Mouse (Mus musculus) CH12.LX (cell line): ENCODE measurements around the gene Olfml2b. TPM values are rescaled to one million over a fixed set of nuclear protein-coding genes. Genes with fewer than 3 reads are reported as not detected.

Source experiments
- DNase-seq: peaks from one replicate; pipeline ENCODE4 v3.0.0-alpha.2; 2013; ENCODE audit errors: extremely low read depth
- H3K27ac ChIP-seq: 2 replicates; pipeline ENCODE4 v1.5.1; 2012; ENCODE audit warnings: low read depth, mild to moderate bottlenecking, control low read depth, moderate library complexity; ENCODE audit not compliant: insufficient read depth
- H3K27me3 ChIP-seq: replicated peaks from 2 replicates; pipeline ENCODE3; 2012; ENCODE audit warnings: inconsistent platforms
- H3K36me3 ChIP-seq, 2 experiments: replicated peaks in 1 of 2; 2 replicates each; pipeline versions ENCODE3 to v1.6.1; 2012; ENCODE audit warnings: inconsistent platforms in 1 of 2, low read length in 1 of 2, mild to moderate bottlenecking in 1 of 2, mixed read lengths in 1 of 2, moderate library complexity in 1 of 2; ENCODE audit not compliant: control insufficient read depth in 1 of 2, insufficient read depth in 1 of 2
- H3K4me1 ChIP-seq, 2 experiments: 2 replicates each; pipeline ENCODE4 v1.6.1; 2012; ENCODE audit warnings: inconsistent platforms in 1 of 2, moderate library complexity in 1 of 2; ENCODE audit not compliant: insufficient read depth in 2 of 2, control insufficient read depth in 1 of 2
- H3K4me2 ChIP-seq: 2 replicates; pipeline ENCODE4 v1.6.1; 2012; ENCODE audit warnings: low read depth, mild to moderate bottlenecking, control low read depth; ENCODE audit not compliant: poor library complexity, insufficient read depth, severe bottlenecking
- H3K4me3 ChIP-seq, 3 experiments: fragments of 150-350 bp in 1 of 3; sonication (generic) in 1 of 3; replicated peaks in 1 of 3; 2 replicates each; pipeline versions ENCODE3 to v1.5.1; 2011 to 2012; ENCODE audit warnings: low read depth in 2 of 3, low read length in 2 of 3, mild to moderate bottlenecking in 2 of 3, moderate library complexity in 2 of 3, control low read depth in 1 of 3, improper control_type of control experiment in 1 of 3, inconsistent platforms in 1 of 3, mixed read lengths in 1 of 3; ENCODE audit not compliant: poor library complexity in 1 of 3
- H3K79me2 ChIP-seq: replicated peaks from 2 replicates; pipeline ENCODE4 v1.6.1; 2012; ENCODE audit warnings: mild to moderate bottlenecking, moderate library complexity; ENCODE audit not compliant: control insufficient read depth, poor library complexity, insufficient read depth, severe bottlenecking; ENCODE audit errors: extremely low read depth
- H3K9ac ChIP-seq: 2 replicates; pipeline ENCODE4 v1.6.1; 2012; ENCODE audit warnings: low read depth, mild to moderate bottlenecking, control low read depth, moderate library complexity; ENCODE audit not compliant: insufficient read depth
- H3K9me3 ChIP-seq: replicated peaks from 2 replicates; pipeline ENCODE3; 2012; ENCODE audit warnings: low read length, inconsistent platforms, mixed read lengths
- CHD1 ChIP-seq: IDR thresholded peaks from 2 replicates; pipeline ENCODE4 v1.6.1; 2012; ENCODE audit warnings: low read depth, low read length, improper control_type of control experiment, inconsistent platforms
- E2F4 ChIP-seq: IDR thresholded peaks from 2 replicates; pipeline ENCODE4 v1.6.1; 2011; ENCODE audit warnings: low read depth, low read length, improper control_type of control experiment; ENCODE audit not compliant: insufficient replicate concordance
- ELF1 ChIP-seq: IDR thresholded peaks from 2 replicates; pipeline ENCODE4 v1.6.1; 2014; ENCODE audit warnings: low read depth, mild to moderate bottlenecking, inconsistent platforms, low read length, improper control_type of control experiment
- ETS1 ChIP-seq: conservative IDR thresholded peaks from 2 replicates; pipeline ENCODE4 v1.6.1; 2012; ENCODE audit warnings: low read depth, mild to moderate bottlenecking, inconsistent platforms, low read length, improper control_type of control experiment, moderate library complexity
- IRF4 ChIP-seq: IDR thresholded peaks from 2 replicates; pipeline ENCODE4 v1.6.1; 2014; ENCODE audit warnings: low read depth, mild to moderate bottlenecking, inconsistent platforms, low read length, improper control_type of control experiment
- JUND ChIP-seq: conservative IDR thresholded peaks from 2 replicates; pipeline ENCODE4 v1.6.1; 2011; ENCODE audit warnings: low read depth, low read length, improper control_type of control experiment
- KAT2A ChIP-seq: IDR thresholded peaks from 2 replicates; pipeline ENCODE4 v1.6.1; 2012; ENCODE audit warnings: low read length, improper control_type of control experiment, inconsistent platforms; ENCODE audit not compliant: insufficient replicate concordance
- MAZ ChIP-seq: IDR thresholded peaks from 2 replicates; pipeline ENCODE4 v1.6.1; 2012; ENCODE audit warnings: low read depth, mild to moderate bottlenecking, inconsistent platforms, low read length, improper control_type of control experiment, moderate library complexity
- MEF2A ChIP-seq: IDR thresholded peaks from 2 replicates; pipeline ENCODE4 v1.6.1; 2014; ENCODE audit warnings: low read depth, mild to moderate bottlenecking, inconsistent platforms, low read length, improper control_type of control experiment, borderline replicate concordance
- PAX5 ChIP-seq: IDR thresholded peaks from 2 replicates; pipeline ENCODE4 v1.6.1; 2012; ENCODE audit warnings: low read length, inconsistent platforms, mixed read lengths
- POLR2AphosphoS2 ChIP-seq: IDR thresholded peaks from 2 replicates; pipeline ENCODE4 v1.6.1; 2011; ENCODE audit warnings: low read depth, low read length, improper control_type of control experiment
- RAD21 ChIP-seq: IDR thresholded peaks from 2 replicates; pipeline ENCODE4 v1.6.1; 2011; ENCODE audit warnings: low read depth, mild to moderate bottlenecking, low read length, improper control_type of control experiment, moderate library complexity
- RCOR1 ChIP-seq: conservative IDR thresholded peaks from 2 replicates; pipeline ENCODE4 v1.6.1; 2012; ENCODE audit warnings: low read depth, mild to moderate bottlenecking, inconsistent platforms, low read length, improper control_type of control experiment
- TBP ChIP-seq: conservative IDR thresholded peaks from 2 replicates; pipeline ENCODE4 v1.6.1; 2011; ENCODE audit warnings: low read depth, low read length, improper control_type of control experiment
- UBTF ChIP-seq: IDR thresholded peaks from 2 replicates; pipeline ENCODE4 v1.6.1; 2012; ENCODE audit warnings: low read depth, mild to moderate bottlenecking, inconsistent platforms, low read length, improper control_type of control experiment, moderate library complexity
- ZNF384 ChIP-seq: IDR thresholded peaks from 2 replicates; pipeline ENCODE4 v1.6.1; 2012; ENCODE audit warnings: low read depth, low read length, improper control_type of control experiment, inconsistent platforms
- dilution Hi-C: fragments of 300-500 bp; cut with MboI; formaldehyde crosslinking; loops from 2 replicates; pipeline ENCODE4 v1.14.3; 2020; ENCODE audit warnings: low sequenced_read_pairs; ENCODE audit not compliant: extremely low pct_unique_long_range_greater_than_20kb, extremely low pct_ligation_motif_present
- in situ Hi-C: fragments of 300-500 bp; cut with MboI; formaldehyde crosslinking; loops from 3 replicates; pipeline ENCODE4 v1.14.3; 2019; ENCODE audit warnings: low sequenced_read_pairs, low pct_ligation_motif_present, low pct_unique_long_range_greater_than_20kb, mixed read lengths
- polyA plus RNA-seq: library from polyadenylated mRNA; unstranded; fragments of >175 nt; gene quantifications from 2 replicates; pipeline ENCODE4 v1.2.1, GENCODE M21; 2012; ENCODE audit warnings: low read depth; ENCODE audit not compliant: insufficient read length
- total RNA-seq, 2 experiments: library from RNA; depleted of rRNA; stranded (reverse); fragments of 300-350 nt in 1 of 2; fragments of >200 nt in 1 of 2; gene quantifications; 2 replicates each; pipeline ENCODE4 v1.2.3; 2012 to 2014

Olfml2b gene
- total and polyA plus RNA-seq, 3 experiments: 0.34 to 1.0 (median 0.35) TPM

GRCm38 (mm10) chr1:170610289-170610688 lies 34.0 kb upstream of the Olfml2b start:
- Histone ChIP-seq H3K4me1 (no peaks in the 10 kb centered on the region), H3K79me2 (no peaks in the 10 kb centered on the region), H3K27me3 (no peaks in the 10 kb centered on the region), H3K9ac (no peak overlapping the region), H3K36me3 (no peaks in the 10 kb centered on the region), H3K4me3 (no peak overlapping the region), H3K27ac (no peak overlapping the region), H3K4me2 (no peak overlapping the region), H3K9me3 (no peaks in the 10 kb centered on the region)
- in situ Hi-C loops: loop anchor here (25.0 kb wide), 1 partner anchor 298 kb away; the partner anchor contains the start of genes Gm7694 and Spata46
- DNase-seq: no peak
- TF ChIP-seq RCOR1: no peak
- TF ChIP-seq RAD21: no peak
- TF ChIP-seq ELF1: no peak
- TF ChIP-seq MAZ: no peak
- TF ChIP-seq KAT2A: no peak
- TF ChIP-seq TBP: no peak
- TF ChIP-seq ETS1: no peak
- dilution Hi-C loops: no loop called here

GRCm38 (mm10) chr1:170610695-170611094 lies 33.6 kb upstream of the Olfml2b start:
- no peak overlapping the region for H3K4me2 ChIP-seq
- TF ChIP-seq ZNF384 (no peak), IRF4 (no peak), POLR2AphosphoS2 (no peak), UBTF (no peak), E2F4 (no peak), CHD1 (no peak), PAX5 (no peak), JUND (no peak), MEF2A (no peak)
- H3K4me1 ChIP-seq: no peaks in the 10 kb centered on the region
- no peaks in the 10 kb centered on the region for H3K27me3 ChIP-seq
- dilution Hi-C loops (no loop called here), in situ Hi-C loops (loop anchor here (25.0 kb wide), 1 partner anchor 298 kb away; the partner anchor contains the start of genes Gm7694 and Spata46)
- DNase-seq: no peak
- no peak overlapping the region for H3K27ac ChIP-seq
- no peaks in the 10 kb centered on the region for H3K36me3 ChIP-seq
- H3K79me2 ChIP-seq: no peaks in the 10 kb centered on the region
- H3K4me3 ChIP-seq: no peak overlapping the region
- no peak overlapping the region for H3K9ac ChIP-seq
- no peaks in the 10 kb centered on the region for H3K9me3 ChIP-seq
